Mouse (Mus musculus) thymus, adult 2 months (tissue): Measurements from ENCODE around the gene Keap1. TPM values are rescaled to one million over a fixed set of nuclear protein-coding genes. Genes with fewer than 3 reads are reported as not detected.
"Not testable (repeated sequence)": the region's sequence is repeated elsewhere in the genome, so short reads cannot be mapped to it uniquely, and the experiment has no call there.

ENCODE experiments used
- DNase-seq: peaks from one replicate; pipeline ENCODE4 v3.0.0; 2021
- H3K27ac ChIP-seq: fragments of 200-500 bp; 2 replicates; pipeline ENCODE4 v1.5.1; 2012; ENCODE audit warnings: low read length, control low read depth; ENCODE audit not compliant: control insufficient read depth, insufficient read depth
- H3K27me3 ChIP-seq: fragments of 200-500 bp; 2 replicates; pipeline ENCODE4 v1.6.1; 2012; ENCODE audit warnings: mild to moderate bottlenecking, low read length, moderate library complexity, mixed read lengths; ENCODE audit not compliant: control insufficient read depth, insufficient read depth
- H3K36me3 ChIP-seq: fragments of 200-500 bp; 2 replicates; pipeline ENCODE4 v1.6.1; 2012; ENCODE audit warnings: mild to moderate bottlenecking, low read length, moderate library complexity; ENCODE audit not compliant: control insufficient read depth, insufficient read depth
- H3K4me1 ChIP-seq: fragments of 200-500 bp; replicated peaks from 2 replicates; pipeline ENCODE4 v1.6.1; 2012; ENCODE audit warnings: low read length; ENCODE audit not compliant: control insufficient read depth, insufficient read depth
- H3K4me3 ChIP-seq: fragments of 200-500 bp; 2 replicates; pipeline ENCODE4 v1.5.1; 2012; ENCODE audit warnings: mild to moderate bottlenecking, low read length, control low read depth, moderate library complexity; ENCODE audit not compliant: control insufficient read depth, insufficient read depth
- CTCF ChIP-seq: fragments of 200-500 bp; IDR thresholded peaks from 2 replicates; pipeline ENCODE4 v1.5.1; 2012; ENCODE audit warnings: mild to moderate bottlenecking, control low read depth, low read length, moderate library complexity, borderline replicate concordance; ENCODE audit not compliant: control insufficient read depth, poor library complexity, insufficient read depth; ENCODE audit errors: extremely low read depth
- POLR2A ChIP-seq: fragments of 200-500 bp; IDR thresholded peaks from 2 replicates; pipeline ENCODE4 v1.6.1; 2012; ENCODE audit warnings: mild to moderate bottlenecking, low read length, control low read depth, moderate library complexity; ENCODE audit not compliant: control insufficient read depth, poor library complexity, insufficient read depth; ENCODE audit errors: extremely low read depth
- WGBS: fragments of 180-500 bp; shearing (Covaris S2); methylation state at CpG from one replicate; pipeline ENCODE4 v1.1.7; 2018; 5-methylcytosine and 5-hydroxymethylcytosine counted together
- polyA plus RNA-seq: library from polyadenylated mRNA; depleted of rRNA; stranded (reverse); fragments of >200 nt; gene quantifications from 2 replicates; pipeline ENCODE4 v1.2.3, GENCODE M21; 2012

Gene Keap1
- polyA plus RNA-seq, 1 experiment, result 115 TPM

DNA sequence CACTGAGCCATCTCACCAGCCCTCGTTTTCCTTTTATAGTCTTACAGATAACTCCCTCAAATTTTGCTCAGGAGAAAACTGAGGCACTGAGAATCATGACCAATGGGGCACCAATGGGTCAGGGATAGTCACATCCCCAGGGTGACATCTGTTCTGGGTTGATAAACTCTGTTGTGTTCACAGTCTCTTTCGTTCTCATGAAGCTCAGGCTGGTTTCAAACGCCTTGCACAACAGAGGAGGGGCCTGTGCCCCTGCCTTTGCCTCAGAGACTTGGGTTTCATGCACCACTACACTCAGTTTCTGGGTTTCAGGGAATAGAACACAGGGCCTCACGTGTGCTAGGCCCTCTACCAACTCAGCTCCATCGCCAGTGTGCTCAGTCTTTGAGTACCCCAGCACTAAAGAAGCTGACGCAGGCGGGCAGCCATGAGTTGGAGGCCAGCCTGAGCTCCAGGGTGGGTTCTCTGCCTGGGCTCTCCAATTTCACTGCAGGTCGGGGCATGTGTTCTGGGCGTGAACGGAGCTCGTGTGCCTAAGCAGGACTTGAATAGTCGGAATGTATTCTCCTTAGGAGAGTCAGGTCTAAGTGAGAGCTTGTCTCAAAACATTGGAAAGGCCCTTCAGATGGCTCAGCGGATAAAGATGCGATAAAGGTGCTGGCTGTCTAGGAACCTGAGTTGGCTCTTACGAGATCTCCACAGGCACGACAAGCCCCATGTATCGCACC lies 25.3 kb upstream of the Keap1 start:
- TF ChIP-seq CTCF, result no peak
- no peak for TF ChIP-seq POLR2A
- H3K27me3 ChIP-seq, result no peaks in the 10 kb centered on the region
- WGBS, result 66% methylated on average over 17 of the region's 17 CpGs
- no peak for DNase-seq
- H3K27ac ChIP-seq, result no peak overlapping the region
- H3K36me3 ChIP-seq, result peaks cover 12% of the 10 kb centered on the region
- H3K4me3 ChIP-seq, result peak overlapping the region; percentile 75
- H3K4me1 ChIP-seq, result peaks cover 30% of the 10 kb centered on the region

DNA sequence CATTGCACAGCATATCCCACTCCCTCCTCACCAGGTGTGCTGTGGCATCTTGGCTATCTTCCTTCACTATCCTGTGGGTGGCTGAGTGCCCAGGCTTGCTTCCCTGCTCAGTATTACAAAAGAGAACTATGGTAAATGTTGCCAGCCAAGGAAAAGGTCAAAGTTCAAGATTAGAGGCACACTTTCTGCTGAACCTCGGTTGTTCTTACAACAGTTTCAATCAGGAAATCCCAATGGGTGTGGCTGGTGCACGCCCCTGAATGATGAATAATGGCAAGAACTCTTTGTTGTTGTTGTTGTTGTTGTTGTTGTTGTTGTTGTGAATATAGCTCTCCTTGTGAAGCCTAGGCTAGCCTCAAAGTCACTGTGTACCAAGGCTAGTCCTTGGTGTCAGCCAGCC lies 22.7 kb upstream of the Keap1 start:
- peaks cover 29% of the 10 kb centered on the region for H3K4me1 ChIP-seq
- WGBS, result 67% methylated on average over 2 of the region's 2 CpGs
- DNase-seq, result no peak

DNA sequence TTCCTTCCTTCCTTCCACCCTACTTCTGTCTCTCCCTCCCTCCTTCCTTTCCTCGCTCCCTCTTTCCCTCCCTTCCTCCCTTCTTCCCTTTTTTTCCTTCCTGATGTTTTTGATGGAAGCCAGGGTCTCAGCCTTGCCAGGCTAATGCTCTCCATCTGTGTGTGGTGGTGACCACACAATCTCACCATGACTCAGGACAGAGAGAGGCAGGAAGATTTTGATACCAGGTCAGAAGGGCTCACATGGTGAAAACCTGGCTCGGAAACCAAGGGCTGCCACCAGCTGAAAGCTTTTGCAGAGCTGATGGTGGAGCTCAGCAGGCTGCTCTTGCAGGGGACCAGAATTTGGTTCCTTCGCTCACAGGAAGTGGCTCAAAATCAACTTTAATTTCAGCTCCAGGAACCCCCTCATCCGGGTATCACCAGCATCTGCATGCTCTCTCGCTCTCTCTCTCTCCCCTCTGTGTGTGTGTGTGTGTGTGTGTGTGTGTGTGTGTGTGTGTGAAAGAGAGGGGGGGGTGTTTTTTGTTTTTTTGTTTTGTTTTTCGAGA lies 21.4 kb upstream of the Keap1 start:
- TF ChIP-seq CTCF (no peak), POLR2A (no peak)
- Histone ChIP-seq H3K4me3 (no peak overlapping the region), H3K27me3 (no peaks in the 10 kb centered on the region), H3K27ac (no peak overlapping the region), H3K36me3 (no peaks in the 10 kb centered on the region), H3K4me1 (peaks cover 16% of the 10 kb centered on the region)
- DNase-seq, result no peak
- WGBS, result 49% methylated on average over 6 of the region's 6 CpGs

More for the DNA sequence above, 22.7 kb upstream of the Keap1 start:
- TF ChIP-seq CTCF (no peak), POLR2A (no peak)
- Histone ChIP-seq H3K27me3 (no peaks in the 10 kb centered on the region), H3K36me3 (no peaks in the 10 kb centered on the region), H3K27ac (no peak overlapping the region), H3K4me3 (no peak overlapping the region)

DNA sequence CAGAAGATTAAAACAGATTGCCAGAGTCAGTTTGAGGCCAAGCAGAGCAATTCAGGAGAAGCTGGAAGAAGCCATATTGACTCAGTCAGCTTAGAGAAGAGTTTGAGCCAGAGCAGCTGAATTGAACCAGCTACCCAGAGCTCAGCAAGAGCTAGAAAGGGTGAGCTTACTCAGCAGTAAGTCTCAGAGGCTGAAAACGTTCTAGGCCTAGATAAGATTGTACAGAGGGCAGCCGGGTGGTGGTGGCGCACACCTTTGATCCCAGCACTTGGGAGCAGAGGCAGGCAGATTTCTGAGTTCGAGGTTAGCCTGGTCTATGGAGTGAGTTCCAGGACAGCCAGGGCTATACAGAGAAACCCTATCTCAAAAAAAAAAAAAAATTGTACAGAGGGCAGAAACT lies 17.2 kb upstream of the Keap1 start:
- not testable (repeated sequence) for H3K27me3 ChIP-seq, H3K36me3 ChIP-seq, DNase-seq, H3K4me1 ChIP-seq, H3K27ac ChIP-seq, H3K4me3 ChIP-seq
- WGBS, result 88% methylated on average over 4 of the region's 4 CpGs

DNA sequence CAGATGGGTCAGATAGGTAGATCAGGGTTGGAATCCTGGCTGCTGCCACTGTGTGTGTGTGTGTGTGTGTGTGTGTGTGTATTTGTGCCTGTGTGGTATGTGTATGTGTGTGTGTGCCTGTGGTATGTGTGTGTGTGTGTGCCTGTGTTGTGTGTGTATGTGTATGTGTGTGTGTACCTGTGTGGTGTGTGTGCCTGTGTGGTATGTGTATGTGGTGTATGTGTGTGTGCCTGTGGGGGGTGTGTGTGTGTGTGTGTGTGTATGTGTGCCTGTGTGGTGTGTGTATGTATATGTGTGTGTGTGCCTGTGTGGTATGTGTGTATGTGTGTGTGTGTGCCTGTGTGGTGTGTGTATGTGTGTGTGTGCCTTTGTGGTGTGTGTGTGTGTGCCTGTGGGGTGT lies 15.5 kb upstream of the Keap1 start:
- no peak overlapping the region for H3K27ac ChIP-seq
- TF ChIP-seq CTCF (no peak), POLR2A (no peak)
- no peaks in the 10 kb centered on the region; the same call in none of the 2 replicates for H3K4me1 ChIP-seq
- no peak for DNase-seq
- no peak overlapping the region for H3K4me3 ChIP-seq
- peaks cover 2% of the 10 kb centered on the region; the same call in 1 of the 2 replicates for H3K27me3 ChIP-seq
- no peaks in the 10 kb centered on the region for H3K36me3 ChIP-seq

DNA sequence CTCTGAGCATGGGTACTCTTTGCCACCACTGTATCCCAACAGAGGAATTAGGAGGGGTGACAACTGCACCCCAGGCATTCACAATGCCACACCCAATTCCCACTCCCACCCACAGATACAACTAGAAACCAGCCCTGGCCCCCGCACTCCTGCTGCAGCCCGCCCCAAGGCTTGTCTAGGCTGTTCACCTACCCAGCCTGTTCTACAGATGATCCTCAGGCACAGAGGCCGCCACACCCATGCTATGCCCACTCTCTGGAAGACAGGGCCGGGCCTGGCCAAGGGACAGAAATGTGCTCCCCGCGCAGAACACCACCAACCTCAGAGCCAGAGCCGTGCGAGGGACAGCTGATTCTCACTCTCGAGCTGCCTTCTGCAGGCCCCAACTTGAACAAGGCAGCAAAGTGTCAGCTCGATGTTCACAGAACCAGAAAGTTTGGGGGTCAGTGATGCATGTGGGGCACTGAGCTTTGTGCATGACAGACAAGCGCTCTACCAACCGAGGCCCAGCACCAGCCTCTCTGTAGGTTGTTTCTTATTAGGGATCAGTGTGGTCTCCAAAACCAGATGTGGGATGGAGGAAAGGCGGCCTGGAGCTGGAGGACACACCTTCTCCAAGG lies 12.1 kb upstream of the Keap1 start:
- TF ChIP-seq CTCF, result no peak
- TF ChIP-seq POLR2A, result no peak
- Histone ChIP-seq H3K4me1 (0 out of 2 replicates have a peak, but pooled peaks cover 4% of the 10 kb centered on the region), H3K36me3 (no peaks in the 10 kb centered on the region), H3K27ac (no peak overlapping the region), H3K27me3 (peaks cover 22% of the 10 kb centered on the region; the same call in 1 of the 2 replicates), H3K4me3 (no peak overlapping the region)
- WGBS, result 89% methylated on average over 13 of the region's 13 CpGs
- no peak for DNase-seq

DNA sequence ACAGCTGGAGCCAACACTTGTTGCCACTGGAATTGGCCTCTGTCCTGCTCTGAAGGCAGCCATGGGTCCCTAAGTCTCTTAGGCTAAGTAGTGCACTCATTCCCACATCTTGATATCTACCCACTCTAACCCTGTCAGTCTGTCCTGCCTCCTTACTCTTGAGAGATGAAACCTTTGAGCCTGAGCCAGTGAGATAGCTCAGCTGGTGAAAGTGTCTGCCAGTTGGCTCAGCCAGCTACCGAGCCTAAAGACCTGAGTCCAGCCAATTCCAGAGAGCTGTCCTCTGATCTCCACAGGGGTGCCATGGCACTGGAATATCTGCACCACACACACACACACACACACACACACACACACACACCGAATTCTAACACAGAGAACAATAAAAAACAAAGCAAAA lies 11.3 kb upstream of the Keap1 start:
- Histone ChIP-seq H3K4me1 (0 out of 2 replicates have a peak, but pooled peaks cover 4% of the 10 kb centered on the region), H3K27ac (no peak overlapping the region), H3K36me3 (no peaks in the 10 kb centered on the region), H3K27me3 (peaks cover 22% of the 10 kb centered on the region; the same call in 1 of the 2 replicates), H3K4me3 (no peak overlapping the region)
- 92% methylated on average over 2 of the region's 2 CpGs for WGBS
- DNase-seq, result no peak
- no peak for TF ChIP-seq POLR2A
- no peak for TF ChIP-seq CTCF
